Mouse (Mus musculus): ENCODE data around the gene Scpep1.
A peak's percentile ranks its signal among the peaks of the same experiment; 100 is the strongest.

The Scpep1 gene

GRCm38 (mm10) chr11:88973776-88974701 lies 18.8 kb upstream of the Scpep1 start:
- DNase-seq (ENCODE audit: low spot score): peak; percentile 93

- no peak for DNase-seq (ENCODE audit: low spot score)
Observed at GRCm38 (mm10) chr11:88970202-88970732, 15.0 kb upstream of the Scpep1 start, which contains the start of gene Coil. Coil (plus strand) TSS chr11:88970252.

- no peak for DNase-seq (ENCODE audit: low spot score)
Observed at GRCm38 (mm10) chr11:88966881-88967361, 11.7 kb upstream of the Scpep1 start, which contains the start of gene Elobl. Elobl (minus strand) TSS chr11:88966931.

GRCm38 (mm10) chr11:88958851-88959250 lies 3.6 kb upstream of the Scpep1 start:
- DNase-seq (ENCODE audit: low spot score): no peak

- DNase-seq (ENCODE audit: low spot score): peak; percentile 67
Observed at GRCm38 (mm10) chr11:88954803-88955202, 462 bp downstream of the Scpep1 start.

GRCm38 (mm10) chr11:88953582-88953981 lies 1.7 kb downstream of the Scpep1 start:
- DNase-seq (ENCODE audit: low spot score): no peak

- no peak for DNase-seq (ENCODE audit: low spot score)
Observed at GRCm38 (mm10) chr11:88952117-88952516, 3.1 kb downstream of the Scpep1 start.

GRCm38 (mm10) chr11:88951576-88951975 lies 3.7 kb downstream of the Scpep1 start:
- DNase-seq (ENCODE audit: low spot score): no peak

GRCm38 (mm10) chr11:88950640-88951250 lies 4.5 kb downstream of the Scpep1 start:
- no peak for DNase-seq (ENCODE audit: low spot score)

- DNase-seq (ENCODE audit: low spot score): no peak
Observed at GRCm38 (mm10) chr11:88949802-88950639, 5.2 kb downstream of the Scpep1 start.

- DNase-seq (ENCODE audit: low spot score): no peak
Observed at GRCm38 (mm10) chr11:88948896-88949295, 6.4 kb downstream of the Scpep1 start.

- no peak for DNase-seq (ENCODE audit: low spot score)
Observed at GRCm38 (mm10) chr11:88945971-88946585, 9.2 kb downstream of the Scpep1 start.

- no peak for DNase-seq (ENCODE audit: low spot score)
Observed at GRCm38 (mm10) chr11:88941489-88941888, 13.8 kb downstream of the Scpep1 start.

- no peak for DNase-seq (ENCODE audit: low spot score)
Observed at GRCm38 (mm10) chr11:88939634-88940033, 15.6 kb downstream of the Scpep1 start.

GRCm38 (mm10) chr11:88938770-88939169 lies 16.5 kb downstream of the Scpep1 start:
- DNase-seq (ENCODE audit: low spot score): no peak

- no peak for DNase-seq (ENCODE audit: low spot score)
Observed at GRCm38 (mm10) chr11:88937886-88938285, 17.4 kb downstream of the Scpep1 start.

GRCm38 (mm10) chr11:88934089-88935000 lies 20.9 kb downstream of the Scpep1 start:
- DNase-seq (ENCODE audit: low spot score): no peak

- DNase-seq (ENCODE audit: low spot score): no peak
Observed at GRCm38 (mm10) chr11:88933030-88933429, 22.2 kb downstream of the Scpep1 start.

- no peak for DNase-seq (ENCODE audit: low spot score)
Observed at GRCm38 (mm10) chr11:88931692-88932530, 23.4 kb downstream of the Scpep1 start.

Measured in retina, embryonic 14.5 days (tissue).